Mouse (Mus musculus) embryonic facial prominence, embryonic 11.5 days (tissue): ENCODE measurements around the gene Bub3. TPM values are rescaled to one million over a fixed set of nuclear protein-coding genes. Genes with fewer than 3 reads are reported as not detected.

ENCODE experiments used
- ATAC-seq: fragments of 200-750 bp; cut with Nextera tagmentation; replicated peaks from 2 replicates; pipeline ENCODE4 v1.8.0; 2017; ENCODE audit warnings: low read depth; ENCODE audit not compliant: insufficient number of reproducible peaks, low FRiP score, low TSS enrichment
- DNase-seq: peaks from one replicate; pipeline ENCODE4 v3.0.0-alpha.2; 2015; ENCODE audit warnings: low spot score
- H3K27ac ChIP-seq: fragments of 300-500 bp; sonication (generic); replicated peaks from 2 replicates; pipeline ENCODE4 v1.5.1; 2014; ENCODE audit warnings: mild to moderate bottlenecking, low read depth, low read length, control low read depth
- H3K27me3 ChIP-seq: fragments of 300-500 bp; sonication (generic); 2 replicates; pipeline ENCODE4 v1.6.1; 2014; ENCODE audit warnings: mild to moderate bottlenecking, low read length, moderate library complexity, mixed read lengths; ENCODE audit not compliant: control insufficient read depth, insufficient read depth
- H3K36me3 ChIP-seq: fragments of 300-500 bp; sonication (generic); replicated peaks from 2 replicates; pipeline ENCODE4 v1.6.1; 2014; ENCODE audit warnings: low read depth, mild to moderate bottlenecking, low read length, moderate library complexity, mixed read lengths; ENCODE audit not compliant: control insufficient read depth, insufficient read depth
- H3K4me1 ChIP-seq: fragments of 300-500 bp; sonication (generic); 2 replicates; pipeline ENCODE4 v1.6.1; 2014; ENCODE audit warnings: low read length, mixed read lengths; ENCODE audit not compliant: control insufficient read depth, insufficient read depth
- H3K4me2 ChIP-seq: fragments of 300-500 bp; sonication (generic); 2 replicates; pipeline ENCODE4 v1.6.1; 2014; ENCODE audit warnings: low read depth, mild to moderate bottlenecking, control low read depth, low read length, moderate library complexity
- H3K4me3 ChIP-seq: fragments of 300-500 bp; sonication (generic); 2 replicates; pipeline ENCODE4 v1.5.1; 2014; ENCODE audit warnings: low read depth, low read length, control low read depth
- H3K9ac ChIP-seq: fragments of 300-500 bp; sonication (generic); replicated peaks from 2 replicates; pipeline ENCODE4 v1.6.1; 2014; ENCODE audit warnings: mild to moderate bottlenecking, control low read depth, low read length
- H3K9me3 ChIP-seq: fragments of 300-500 bp; sonication (generic); replicated peaks from 2 replicates; pipeline ENCODE4 v1.6.1; 2016; ENCODE audit warnings: mild to moderate bottlenecking, low read length, inconsistent platforms, mixed read lengths; ENCODE audit not compliant: control insufficient read depth
- WGBS: fragments of 180-500 bp; shearing (Covaris S2); extraction: QIAGEN DNeasy Blood & Tissue Kit; methylation state at CpG from one replicate; pipeline ENCODE4 v1.1.7; 2014; 5-methylcytosine and 5-hydroxymethylcytosine counted together
- polyA plus RNA-seq: library from polyadenylated mRNA; unstranded; fragments of >200 nt; fragmentation: Nextera tagmentation; extraction: Ambion mirVana; gene quantifications from 2 replicates; pipeline ENCODE4 v1.2.1, GENCODE M21; 2014

The Bub3 gene
- polyA plus RNA-seq: 279 and 281 TPM in 2 replicates

DNA sequence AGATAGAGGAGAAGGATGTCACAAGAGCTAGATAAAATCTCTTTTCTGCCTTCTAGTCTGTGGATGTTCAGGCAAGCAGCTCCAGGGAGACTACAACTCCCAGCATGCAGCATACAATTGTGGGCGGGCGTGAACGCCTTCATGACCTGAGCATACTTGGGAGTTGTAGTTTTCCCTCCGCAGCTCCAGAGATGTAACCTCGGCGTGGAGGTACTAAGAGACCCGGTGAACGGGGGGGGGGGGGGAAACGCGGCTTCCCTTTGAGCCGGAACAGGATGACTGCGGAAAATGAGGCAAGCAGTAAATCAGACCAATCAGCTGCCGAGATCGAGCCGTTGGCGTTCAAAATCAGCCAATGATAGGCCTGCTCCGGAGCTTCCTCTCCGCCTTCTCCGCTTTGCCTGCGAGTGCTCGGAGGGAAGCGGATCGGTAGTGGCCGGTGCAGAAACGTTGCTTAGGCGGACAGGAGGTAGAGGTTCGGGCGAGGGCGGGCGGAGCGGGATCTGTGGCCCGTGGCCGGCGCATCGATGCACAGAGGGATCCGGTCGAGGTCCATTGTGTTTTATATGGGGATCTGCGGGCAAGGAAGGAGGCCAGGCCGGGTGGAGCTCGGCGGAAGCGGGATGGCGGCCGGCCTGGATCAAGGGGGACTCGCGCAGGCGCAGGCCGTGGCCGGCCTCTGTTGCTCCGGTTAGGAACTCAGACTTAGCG is at the start of gene Bub3:
TSS of gene Bub3 (plus strand) at position 237 of the 711 bp plus-strand sequence.
- WGBS: under 1% methylated on average over 43 of the region's 51 CpGs
- Histone ChIP-seq H3K27ac (peak within 1 kb of the TSS; percentile 70), H3K36me3 (peaks cover 5% of the 10 kb centered on the region; the same call in 1 of the 2 replicates), H3K27me3 (peaks cover 27% of the 10 kb centered on the region), H3K4me3 (peak within 1 kb of the TSS; percentile 83), H3K9me3 (no peaks in the 10 kb centered on the region), H3K4me1 (no peaks in the 10 kb centered on the region; the same call in 1 of the 2 replicates), H3K4me2 (peak within 1 kb of the TSS; percentile 52), H3K9ac (peak within 1 kb of the TSS; percentile 93)
- DNase-seq: peak; percentile 97
- peak; percentile 92 for ATAC-seq

- no peaks in the 10 kb centered on the region for H3K9me3 ChIP-seq
- H3K4me2 ChIP-seq: no peak overlapping the region
- peaks cover 50% of the 10 kb centered on the region for H3K27me3 ChIP-seq
- H3K4me1 ChIP-seq: peaks cover 10% of the 10 kb centered on the region
- ATAC-seq (0 out of 2 replicates have a peak, but pooled peaks have one; percentile 19), DNase-seq (peak; percentile 94)
- no peak overlapping the region for H3K27ac ChIP-seq
- under 1% methylated on average over 7 of the region's 7 CpGs for WGBS
- H3K4me3 ChIP-seq: no peak overlapping the region
- no peaks in the 10 kb centered on the region for H3K36me3 ChIP-seq
- no peak overlapping the region for H3K9ac ChIP-seq
Observed at GRCm38 (mm10) chr7:131539979-131540378, 20.0 kb upstream of the Bub3 start.

DNA sequence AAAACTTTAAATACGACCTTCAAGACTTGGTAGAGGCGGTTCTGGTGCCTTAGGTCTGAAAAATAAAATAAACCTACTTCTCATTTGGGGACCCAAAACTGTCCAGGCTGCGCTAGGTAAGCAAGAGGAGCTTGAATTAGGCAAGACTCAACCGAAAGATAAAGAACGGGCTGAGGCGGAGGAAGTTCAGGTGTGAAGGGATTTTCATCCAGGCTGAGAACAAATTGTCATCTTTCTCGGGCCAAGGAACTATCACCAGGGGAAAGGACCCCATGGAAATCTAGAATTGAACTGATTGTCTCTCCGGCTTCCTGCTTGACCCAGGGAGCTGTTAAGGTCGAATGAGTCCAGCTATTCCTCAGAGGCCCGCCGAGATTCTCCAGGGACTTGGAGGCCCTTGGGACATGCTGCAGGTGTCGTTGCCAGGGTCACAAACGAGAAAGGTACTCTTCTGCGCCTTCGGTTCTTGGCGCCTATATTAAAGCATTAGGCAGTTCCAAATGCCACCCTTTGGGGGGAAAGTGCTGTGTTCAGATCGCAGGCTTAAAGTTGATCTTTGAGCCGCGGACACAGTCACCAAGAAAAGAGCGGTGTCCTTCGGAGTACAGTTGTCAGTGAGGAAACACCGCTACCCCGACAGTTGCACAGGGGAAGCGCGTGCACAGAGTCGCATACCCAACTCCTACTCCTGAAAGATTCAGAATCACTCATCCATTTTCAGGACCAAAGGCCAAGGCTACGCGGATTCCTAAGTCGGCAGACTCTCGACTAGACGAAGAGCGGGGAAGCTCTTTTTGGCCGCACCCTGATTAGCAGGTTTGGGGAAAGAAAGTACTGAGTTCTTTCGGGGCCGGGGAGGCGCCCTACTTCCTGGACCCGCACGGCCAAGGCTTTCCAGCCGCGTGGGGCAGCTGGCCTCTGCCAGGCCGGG is 18.6 kb upstream of the Bub3 start:
- H3K9ac ChIP-seq: no peak overlapping the region
- 1% methylated on average over 41 of the region's 41 CpGs for WGBS
- H3K4me2 ChIP-seq: peak overlapping the region; percentile 75
- no peaks in the 10 kb centered on the region for H3K36me3 ChIP-seq
- peak; percentile 32 for DNase-seq
- H3K9me3 ChIP-seq: no peaks in the 10 kb centered on the region
- H3K27me3 ChIP-seq: peaks cover 61% of the 10 kb centered on the region
- no peak for ATAC-seq
- no peak overlapping the region for H3K27ac ChIP-seq
- H3K4me1 ChIP-seq: peaks cover 10% of the 10 kb centered on the region
- peak overlapping the region; percentile 30 for H3K4me3 ChIP-seq

- DNase-seq: peak; percentile 45
- under 1% methylated on average over 55 of the region's 65 CpGs for WGBS
- peak; percentile 49; the same call in 1 of the 2 replicates for ATAC-seq
Observed at GRCm38 (mm10) chr7:131542115-131542871, 17.7 kb upstream of the Bub3 start, which contains the start of gene Hmx3. TSS of gene Hmx3 (plus strand) at chr7:131542867.

GRCm38 (mm10) chr7:131542872-131543622 is 17.0 kb upstream of the Bub3 start:
- H3K9me3 ChIP-seq: no peaks in the 10 kb centered on the region
- DNase-seq (peak; percentile 38), ATAC-seq (no peak)
- WGBS: under 1% methylated on average over 58 of the region's 71 CpGs
- no peak overlapping the region for H3K27ac ChIP-seq
- H3K4me3 ChIP-seq: peak overlapping the region; percentile 30
- peak overlapping the region; percentile 75 for H3K4me2 ChIP-seq
- no peaks in the 10 kb centered on the region for H3K36me3 ChIP-seq
- peaks cover 10% of the 10 kb centered on the region for H3K4me1 ChIP-seq
- peaks cover 75% of the 10 kb centered on the region for H3K27me3 ChIP-seq
- peak overlapping the region; percentile 3; the same call in 1 of the 2 replicates for H3K9ac ChIP-seq

More at GRCm38 (mm10) chr7:131542115-131542871, 17.7 kb upstream of the Bub3 start, which contains the start of gene Hmx3:
- Histone ChIP-seq H3K4me2 (peak within 1 kb of the TSS; percentile 75), H3K4me3 (peak within 1 kb of the TSS; percentile 30), H3K27me3 (peaks cover 68% of the 10 kb centered on the region), H3K9ac (peak within 1 kb of the TSS; percentile 3; the same call in 1 of the 2 replicates), H3K36me3 (no peaks in the 10 kb centered on the region), H3K4me1 (peaks cover 10% of the 10 kb centered on the region), H3K27ac (no peak within 1 kb of the TSS), H3K9me3 (no peaks in the 10 kb centered on the region)

GRCm38 (mm10) chr7:131543623-131544481 is 16.2 kb upstream of the Bub3 start:
- Histone ChIP-seq H3K9me3 (no peaks in the 10 kb centered on the region), H3K36me3 (no peaks in the 10 kb centered on the region), H3K27me3 (peaks cover 83% of the 10 kb centered on the region), H3K27ac (no peak overlapping the region), H3K4me1 (peaks cover 10% of the 10 kb centered on the region), H3K4me3 (peak overlapping the region; percentile 15; the same call in 1 of the 2 replicates), H3K4me2 (peak overlapping the region; percentile 25), H3K9ac (no peak overlapping the region)
- WGBS: under 1% methylated on average over 74 of the region's 75 CpGs
- ATAC-seq (no peak), DNase-seq (peak; percentile 45)
